Mouse (Mus musculus): Measurements from ENCODE around the gene Pkig. TPM values are rescaled to one million over a fixed set of nuclear protein-coding genes. Genes with fewer than 3 reads are reported as not detected.

Gene Pkig
- polyA plus RNA-seq, 1 experiment, result 152 TPM

GRCm38 (mm10) chr2:163690409-163691304 lies 32.5 kb downstream of the Pkig start:
- no peak overlapping the region for H3K4me3 ChIP-seq (replicated peaks; ENCODE audit: control insufficient read depth, low read depth, low read length)
- H3K4me1 ChIP-seq (ENCODE audit: control insufficient read depth, insufficient read depth, low read length), result peaks cover 4% of the 10 kb centered on the region; the same call in 1 of the 2 replicates
- TF ChIP-seq POLR2A (IDR thresholded peaks at IDR 0.05; ENCODE audit: borderline replicate concordance, control insufficient read depth, low read depth, low read length), result no peak
- TF ChIP-seq CTCF (IDR thresholded peaks at IDR 0.05; ENCODE audit: control insufficient read depth, insufficient read depth, low read length), result no peak
- H3K27ac ChIP-seq (ENCODE audit: control insufficient read depth, insufficient read depth, low read depth, low read length, poor library complexity), result no peak overlapping the region
- 87% methylated on average over 8 of the region's 8 CpGs for WGBS

- Histone ChIP-seq H3K27ac (ENCODE audit: control insufficient read depth, insufficient read depth, low read depth, low read length, poor library complexity) (no peak overlapping the region), H3K4me1 (ENCODE audit: control insufficient read depth, insufficient read depth, low read length) (peaks cover 4% of the 10 kb centered on the region; the same call in 1 of the 2 replicates), H3K4me3 (replicated peaks; ENCODE audit: control insufficient read depth, low read depth, low read length) (no peak overlapping the region)
- TF ChIP-seq POLR2A (IDR thresholded peaks at IDR 0.05; ENCODE audit: borderline replicate concordance, control insufficient read depth, low read depth, low read length), result no peak
- TF ChIP-seq CTCF (IDR thresholded peaks at IDR 0.05; ENCODE audit: control insufficient read depth, insufficient read depth, low read length), result no peak
- WGBS, result 64% methylated on average over 6 of the region's 6 CpGs
These were observed 33.8 kb downstream of the Pkig start for GRCm38 (mm10) chr2:163691846-163692605.

- peaks cover 6% of the 10 kb centered on the region for H3K4me1 ChIP-seq (ENCODE audit: control insufficient read depth, insufficient read depth, low read length)
- TF ChIP-seq POLR2A (IDR thresholded peaks at IDR 0.05; ENCODE audit: borderline replicate concordance, control insufficient read depth, low read depth, low read length), result no peak
- H3K4me3 ChIP-seq (replicated peaks; ENCODE audit: control insufficient read depth, low read depth, low read length), result no peak overlapping the region
- 51% methylated on average over 3 of the region's 3 CpGs for WGBS
- peak overlapping the region; percentile 23; the same call in 1 of the 2 replicates for H3K27ac ChIP-seq (ENCODE audit: control insufficient read depth, insufficient read depth, low read depth, low read length, poor library complexity)
These were observed 34.9 kb downstream of the Pkig start for GRCm38 (mm10) chr2:163692873-163693612.

DNA sequence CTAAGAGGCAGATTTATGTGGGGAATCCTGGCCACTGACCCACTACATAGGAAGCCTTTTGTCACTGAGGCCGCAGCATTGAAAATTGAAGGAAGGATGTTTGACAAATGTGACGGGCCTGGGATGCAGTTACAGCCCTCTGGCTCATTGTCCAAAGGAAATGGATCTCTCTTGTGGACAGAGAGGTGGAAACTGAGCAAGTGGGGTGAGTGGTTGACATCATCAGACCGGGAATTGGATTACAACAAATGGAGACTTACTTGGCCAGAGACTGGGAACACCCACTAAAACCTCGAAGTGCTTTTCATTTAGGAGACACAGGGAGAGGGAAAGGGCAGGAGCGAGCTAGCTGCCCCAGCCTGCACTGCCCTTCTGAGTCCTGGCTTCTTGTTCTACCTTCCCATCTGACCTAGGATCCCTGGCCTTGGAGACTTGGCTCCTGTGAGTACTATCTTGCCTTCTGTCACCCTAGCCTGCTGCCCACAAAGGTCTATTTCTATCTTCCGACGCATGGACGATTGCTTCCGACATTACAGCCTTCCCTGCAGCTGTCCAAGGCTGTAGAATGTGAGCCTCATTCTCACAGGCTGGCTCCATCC lies 35.6 kb downstream of the Pkig start:
- H3K4me1 ChIP-seq (ENCODE audit: control insufficient read depth, insufficient read depth, low read length), result peaks cover 6% of the 10 kb centered on the region
- WGBS, result 73% methylated on average over 9 of the region's 9 CpGs
- H3K27ac ChIP-seq (ENCODE audit: control insufficient read depth, insufficient read depth, low read depth, low read length, poor library complexity), result 0 out of 2 replicates have a peak overlapping the region, but pooled peaks have one; percentile 2
- H3K4me3 ChIP-seq (replicated peaks; ENCODE audit: control insufficient read depth, low read depth, low read length), result no peak overlapping the region
- TF ChIP-seq POLR2A (IDR thresholded peaks at IDR 0.05; ENCODE audit: borderline replicate concordance, control insufficient read depth, low read depth, low read length) (no peak), CTCF (IDR thresholded peaks at IDR 0.05; ENCODE audit: control insufficient read depth, insufficient read depth, low read length) (no peak)

DNA sequence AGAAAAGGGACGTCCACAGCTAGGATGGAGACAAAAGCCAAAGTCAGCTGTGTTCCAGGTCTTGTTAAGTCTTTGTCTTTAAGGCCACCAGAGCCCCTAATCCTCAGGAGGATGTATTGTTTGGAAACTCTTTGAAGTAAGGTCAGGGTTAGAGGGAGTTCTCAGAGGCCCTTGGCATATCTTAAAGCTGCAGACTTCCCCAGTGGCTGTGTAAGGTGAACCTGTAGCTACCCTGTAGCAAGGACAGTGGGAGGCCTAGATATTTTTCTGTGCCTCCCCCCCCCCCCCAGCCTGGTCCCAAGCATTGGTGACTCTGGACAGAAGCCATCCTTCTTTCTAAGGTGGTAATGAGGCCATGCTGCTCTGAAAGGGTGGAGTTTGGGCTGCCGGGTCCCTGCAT lies 38.6 kb downstream of the Pkig start:
- Histone ChIP-seq H3K27ac (ENCODE audit: control insufficient read depth, insufficient read depth, low read depth, low read length, poor library complexity) (no peak overlapping the region), H3K4me1 (ENCODE audit: control insufficient read depth, insufficient read depth, low read length) (peaks cover 8% of the 10 kb centered on the region), H3K4me3 (replicated peaks; ENCODE audit: control insufficient read depth, low read depth, low read length) (no peak overlapping the region)
- no peak for TF ChIP-seq CTCF (IDR thresholded peaks at IDR 0.05; ENCODE audit: control insufficient read depth, insufficient read depth, low read length)
- no peak for TF ChIP-seq POLR2A (IDR thresholded peaks at IDR 0.05; ENCODE audit: borderline replicate concordance, control insufficient read depth, low read depth, low read length)
- WGBS, result 39% methylated on average over 2 of the region's 2 CpGs

DNA sequence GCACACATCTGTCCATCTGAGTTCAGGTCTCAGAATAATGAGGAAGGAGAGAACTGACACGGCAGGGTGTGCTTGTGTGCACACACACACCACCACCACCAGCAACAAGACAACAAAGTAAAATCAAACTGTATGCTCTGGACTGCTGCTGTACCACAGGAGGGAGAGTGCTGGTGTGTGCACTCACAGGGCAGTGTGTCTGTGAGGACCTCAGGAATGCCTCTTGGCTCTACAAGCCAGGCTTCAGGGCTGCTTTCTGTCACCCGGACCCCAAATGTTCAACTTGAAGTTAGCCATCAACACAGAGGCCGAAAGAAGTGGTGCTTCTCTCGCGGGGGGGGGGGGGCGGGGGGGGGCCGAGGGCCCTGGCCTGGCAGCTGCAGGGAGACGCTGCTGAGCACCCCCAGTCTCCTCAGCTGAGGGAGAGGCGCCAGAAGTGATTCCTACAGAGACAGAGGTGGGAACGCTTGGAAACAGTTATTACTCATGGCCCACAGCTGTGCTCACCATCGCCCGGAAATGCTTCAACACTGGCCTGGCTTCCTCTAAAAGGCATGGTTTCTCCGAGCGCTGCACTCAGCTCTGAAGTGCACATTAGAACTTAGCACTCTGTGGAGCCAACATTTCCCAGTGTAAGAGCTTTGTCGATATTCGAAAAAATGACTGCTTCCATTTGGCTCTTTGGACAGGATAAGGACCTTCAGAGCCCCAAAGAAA lies 39.7 kb downstream of the Pkig start:
- peaks cover 12% of the 10 kb centered on the region for H3K4me1 ChIP-seq (ENCODE audit: control insufficient read depth, insufficient read depth, low read length)
- WGBS, result 4% methylated on average over 16 of the region's 16 CpGs

DNA sequence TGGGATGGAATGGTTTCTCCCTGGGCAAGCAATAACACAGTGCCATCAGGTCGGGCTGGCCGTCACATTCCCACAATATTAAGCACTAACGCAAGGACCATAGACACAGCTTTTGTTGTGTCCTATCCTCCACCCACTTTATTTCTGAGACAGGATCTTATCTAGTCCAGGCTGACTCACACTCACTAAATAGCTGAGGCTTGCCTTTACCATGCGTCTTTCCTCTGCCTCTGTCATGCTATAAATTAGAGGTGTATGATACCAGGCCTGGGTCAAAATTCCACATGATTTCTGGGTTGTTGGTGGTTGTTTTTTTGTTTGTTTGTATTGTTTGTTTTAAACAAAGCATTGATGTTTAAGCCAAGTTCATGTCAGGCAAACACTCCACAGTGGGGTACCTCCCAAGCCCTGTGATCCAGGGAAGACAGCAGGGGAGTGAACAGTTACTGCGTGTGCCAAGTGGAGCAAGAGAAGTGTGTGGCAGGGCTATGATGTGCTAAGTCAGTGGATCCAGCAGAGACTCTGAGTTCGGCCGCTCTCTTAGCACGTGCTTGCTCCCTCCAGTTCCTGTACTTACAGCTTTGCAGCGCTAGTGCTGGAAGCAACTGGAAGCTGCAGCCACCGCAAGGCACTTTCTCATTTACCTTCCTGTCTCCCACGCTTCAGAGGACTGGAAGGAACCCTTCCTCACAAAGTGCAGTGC lies 41.0 kb downstream of the Pkig start:
- TF ChIP-seq POLR2A (IDR thresholded peaks at IDR 0.05; ENCODE audit: borderline replicate concordance, control insufficient read depth, low read depth, low read length), result no peak
- no peak for TF ChIP-seq CTCF (IDR thresholded peaks at IDR 0.05; ENCODE audit: control insufficient read depth, insufficient read depth, low read length)
- Histone ChIP-seq H3K27ac (ENCODE audit: control insufficient read depth, insufficient read depth, low read depth, low read length, poor library complexity) (no peak overlapping the region), H3K4me1 (ENCODE audit: control insufficient read depth, insufficient read depth, low read length) (peaks cover 13% of the 10 kb centered on the region), H3K4me3 (replicated peaks; ENCODE audit: control insufficient read depth, low read depth, low read length) (no peak overlapping the region)
- 41% methylated on average over 11 of the region's 11 CpGs for WGBS

More for the DNA sequence above, 39.7 kb downstream of the Pkig start:
- TF ChIP-seq CTCF (IDR thresholded peaks at IDR 0.05; ENCODE audit: control insufficient read depth, insufficient read depth, low read length), result no peak
- peak overlapping the region; percentile 50 for H3K27ac ChIP-seq (ENCODE audit: control insufficient read depth, insufficient read depth, low read depth, low read length, poor library complexity)
- H3K4me3 ChIP-seq (replicated peaks; ENCODE audit: control insufficient read depth, low read depth, low read length), result no peak overlapping the region
